Mouse (Mus musculus) forelimb bud, embryonic 11.5 days (tissue): Measurements from ENCODE around the gene Cmtm7.

ENCODE experiments used
- DNase-seq: peaks from one replicate; pipeline ENCODE4 v3.0.0-alpha.2; 2012; ENCODE audit warnings: low read depth, low spot score

Cmtm7 gene

GRCm38 (mm10) chr9:114767030-114767429 lies 14.6 kb downstream of the Cmtm7 start:
- peak; percentile 33 for DNase-seq

- peak; percentile 37 for DNase-seq
Observed at GRCm38 (mm10) chr9:114763341-114763740, 18.3 kb downstream of the Cmtm7 start.

GRCm38 (mm10) chr9:114761848-114762247 lies 19.8 kb downstream of the Cmtm7 start:
- DNase-seq = no peak

- DNase-seq = no peak
Observed at GRCm38 (mm10) chr9:114760353-114760752, 21.3 kb downstream of the Cmtm7 start.

- DNase-seq = no peak
Observed at GRCm38 (mm10) chr9:114759886-114760285, 21.8 kb downstream of the Cmtm7 start.

- DNase-seq = no peak
Observed at GRCm38 (mm10) chr9:114758801-114759200, 22.9 kb downstream of the Cmtm7 start.

GRCm38 (mm10) chr9:114758272-114758671 lies 23.4 kb downstream of the Cmtm7 start:
- DNase-seq = no peak

- peak; percentile 80 for DNase-seq
Observed at GRCm38 (mm10) chr9:114752863-114753484, 28.7 kb downstream of the Cmtm7 start.

- no peak for DNase-seq
Observed at GRCm38 (mm10) chr9:114752311-114752710, 29.3 kb downstream of the Cmtm7 start.

- no peak for DNase-seq
Observed at GRCm38 (mm10) chr9:114751582-114751981, 30.1 kb downstream of the Cmtm7 start.

GRCm38 (mm10) chr9:114747466-114747865 lies 34.2 kb downstream of the Cmtm7 start:
- no peak for DNase-seq

- no peak for DNase-seq
Observed at GRCm38 (mm10) chr9:114747012-114747411, 34.6 kb downstream of the Cmtm7 start.

- no peak for DNase-seq
Observed at GRCm38 (mm10) chr9:114745654-114746053, 36.0 kb downstream of the Cmtm7 start.

- no peak for DNase-seq
Observed at GRCm38 (mm10) chr9:114745163-114745562, 36.5 kb downstream of the Cmtm7 start.

GRCm38 (mm10) chr9:114742731-114743130 lies 38.9 kb downstream of the Cmtm7 start:
- DNase-seq = no peak

- DNase-seq = no peak
Observed at GRCm38 (mm10) chr9:114740336-114740735, 41.3 kb downstream of the Cmtm7 start.

- DNase-seq = no peak
Observed at GRCm38 (mm10) chr9:114736442-114736841, 45.2 kb downstream of the Cmtm7 start.

- DNase-seq = no peak
Observed at GRCm38 (mm10) chr9:114733238-114733637, 48.4 kb downstream of the Cmtm7 start.

- DNase-seq = no peak
Observed at GRCm38 (mm10) chr9:114731871-114732682, 49.6 kb downstream of the Cmtm7 start.

GRCm38 (mm10) chr9:114731011-114731755 lies 50.5 kb downstream of the Cmtm7 start, which contains the start of gene Cmtm6:
TSS of gene Cmtm6 (plus strand) at chr9:114731116.
- peak; percentile 95 for DNase-seq

- no peak for DNase-seq
Observed at GRCm38 (mm10) chr9:114729911-114730805, 51.5 kb downstream of the Cmtm7 start.
